Mouse (Mus musculus) liver, adult 2 months (tissue): ENCODE results near the gene Zfp758. TPM values are rescaled to one million over a fixed set of nuclear protein-coding genes. Genes with fewer than 3 reads are reported as not detected.
"Not testable (repeated sequence)": the region's sequence is repeated elsewhere in the genome, so short reads cannot be mapped to it uniquely, and the experiment has no call there.

Experiments
- DNase-seq: peaks from one replicate; pipeline ENCODE4 v3.0.0-alpha.2; 2011; ENCODE audit warnings: low read depth, low spot score; ENCODE audit errors: extremely low read depth
- H3K27ac ChIP-seq: fragments of 200-500 bp; replicated peaks from 2 replicates; pipeline ENCODE4 v1.5.1; 2012; ENCODE audit warnings: low read depth, mild to moderate bottlenecking, control low read depth, inconsistent platforms, low read length; ENCODE audit not compliant: insufficient read depth
- H3K27me3 ChIP-seq: fragments of 200-500 bp; 2 replicates; pipeline ENCODE4 v1.6.1; 2012; ENCODE audit warnings: mild to moderate bottlenecking, moderate library complexity, low read length, inconsistent platforms; ENCODE audit not compliant: control insufficient read depth, insufficient read depth
- H3K36me3 ChIP-seq: fragments of 200-500 bp; 2 replicates; pipeline ENCODE4 v1.6.1; 2012; ENCODE audit warnings: low read length, inconsistent platforms; ENCODE audit not compliant: control insufficient read depth, insufficient read depth
- H3K4me1 ChIP-seq: fragments of 200-500 bp; 2 replicates; pipeline ENCODE4 v1.6.1; 2011; ENCODE audit warnings: low read length; ENCODE audit not compliant: control insufficient read depth, insufficient read depth
- H3K4me3 ChIP-seq: fragments of 200-500 bp; 2 replicates; pipeline ENCODE4 v1.5.1; 2011; ENCODE audit warnings: low read depth, mild to moderate bottlenecking, control low read depth, low read length, moderate library complexity; ENCODE audit not compliant: insufficient read depth
- H3K79me2 ChIP-seq: fragments of 200-500 bp; 2 replicates; pipeline ENCODE4 v1.6.1; 2012; ENCODE audit warnings: inconsistent platforms, mild to moderate bottlenecking, low read length, moderate library complexity; ENCODE audit not compliant: control insufficient read depth, insufficient read depth
- H3K9ac ChIP-seq: fragments of 200-500 bp; 2 replicates; pipeline ENCODE4 v1.6.1; 2012; ENCODE audit warnings: low read depth, mild to moderate bottlenecking, control low read depth, inconsistent platforms, low read length
- CTCF ChIP-seq: fragments of 200-500 bp; IDR thresholded peaks from 2 replicates; pipeline ENCODE4 v1.5.1; 2011; ENCODE audit warnings: low read depth, low read length, control low read depth
- POLR2A ChIP-seq: fragments of 200-500 bp; IDR thresholded peaks from 2 replicates; pipeline ENCODE4 v1.6.1; 2011; ENCODE audit warnings: low read length, control low read depth; ENCODE audit not compliant: insufficient read depth; ENCODE audit errors: extremely low read depth
- WGBS: fragments of 180-500 bp; shearing (Covaris S2); methylation state at CpG from one replicate; pipeline ENCODE4 v1.1.7; 2018; 5-methylcytosine and 5-hydroxymethylcytosine counted together
- polyA plus RNA-seq: library from polyadenylated mRNA; depleted of rRNA; stranded (reverse); fragments of >200 nt; gene quantifications from 2 replicates; pipeline ENCODE4 v1.2.3, GENCODE M21; 2012; rRNA removed
- total RNA-seq: library from RNA; depleted of rRNA; stranded (reverse); fragments of >200 nt; gene quantifications from 2 replicates; pipeline ENCODE4 v1.2.3, GENCODE M21; 2014; rRNA removed

Zfp758 gene
- total RNA-seq: 5.2 and 6.9 TPM in 2 replicates
- 0.44 and 0.46 TPM in 2 replicates for polyA plus RNA-seq

DNA sequence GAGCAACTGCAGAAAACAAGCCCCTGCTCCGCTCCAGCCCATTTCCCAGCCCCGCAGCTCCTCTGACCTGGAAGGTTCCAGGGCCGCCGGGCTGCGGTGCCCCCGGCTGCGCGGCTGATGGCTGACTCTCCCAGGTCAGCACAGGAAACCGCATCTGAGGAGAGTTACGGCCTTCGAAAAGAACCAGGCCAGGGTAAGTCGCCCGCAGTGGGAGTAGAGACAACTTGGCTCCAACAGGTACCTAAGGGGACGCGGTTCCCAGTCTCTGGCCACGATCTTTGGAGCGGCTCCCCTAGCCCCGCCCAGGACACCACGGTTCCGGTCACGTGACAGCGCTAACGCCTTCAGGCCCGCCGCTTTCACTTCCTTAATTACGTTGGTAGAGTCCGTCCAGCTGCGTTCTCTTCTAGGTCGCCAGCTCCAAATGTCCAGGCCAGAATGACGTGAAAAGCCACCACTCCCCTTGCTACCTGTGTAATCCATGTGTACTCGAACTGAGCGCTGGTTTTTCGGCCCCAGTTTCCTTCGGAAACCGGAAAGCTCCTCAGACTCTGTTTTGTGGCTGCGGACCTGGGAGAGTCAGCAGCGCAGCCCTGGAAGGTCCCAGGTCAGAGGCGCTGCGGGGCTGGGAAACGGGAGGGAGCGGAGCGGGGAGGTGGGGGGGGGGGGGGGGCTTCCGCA lies at the start of gene Zfp758, which contains the start of gene Zfp944:
Zfp758 (plus strand) TSS at position 353 of the 681 bp plus-strand sequence.
Zfp944 (minus strand) TSS at position 300 of the 681 bp plus-strand sequence.
- Histone ChIP-seq H3K9ac (peak within 1 kb of the TSS; percentile 94), H3K4me3 (peak within 1 kb of the TSS; percentile 75), H3K27ac (peak within 1 kb of the TSS; percentile 93)
- DNase-seq: peak; percentile 70
- WGBS: under 1% methylated on average over 34 of the region's 43 CpGs
- H3K27me3 ChIP-seq, H3K36me3 ChIP-seq, H3K79me2 ChIP-seq, H3K4me1 ChIP-seq: not testable (repeated sequence)

DNA sequence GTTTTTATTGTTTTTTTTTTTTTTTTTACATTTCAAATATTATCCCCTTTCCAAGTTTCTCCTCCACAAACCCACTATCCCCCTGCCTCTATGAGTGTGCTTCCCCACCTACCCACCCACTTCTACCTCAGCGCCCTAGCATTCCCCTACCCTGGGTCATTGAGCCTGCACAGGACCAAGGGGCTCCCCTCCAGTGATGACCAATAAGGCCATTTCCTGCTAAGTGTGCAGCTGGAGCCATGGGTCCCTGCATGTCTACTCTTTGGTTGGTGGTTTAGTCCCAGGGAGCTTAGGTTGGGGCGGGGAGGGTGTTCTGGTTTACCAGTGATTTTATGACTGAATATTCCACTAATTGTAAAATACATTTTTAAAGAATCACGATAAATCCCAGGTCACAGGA lies 47.0 kb upstream of the Zfp758 start:
- Histone ChIP-seq H3K9ac (peak overlapping the region; percentile 52), H3K4me3 (peak overlapping the region; percentile 68), H3K27ac (peak overlapping the region; percentile 60)
- not testable (repeated sequence) for DNase-seq, H3K27me3 ChIP-seq, H3K36me3 ChIP-seq, H3K4me1 ChIP-seq, H3K79me2 ChIP-seq
- 0% methylated on average over 3 of the region's 3 CpGs for WGBS

DNA sequence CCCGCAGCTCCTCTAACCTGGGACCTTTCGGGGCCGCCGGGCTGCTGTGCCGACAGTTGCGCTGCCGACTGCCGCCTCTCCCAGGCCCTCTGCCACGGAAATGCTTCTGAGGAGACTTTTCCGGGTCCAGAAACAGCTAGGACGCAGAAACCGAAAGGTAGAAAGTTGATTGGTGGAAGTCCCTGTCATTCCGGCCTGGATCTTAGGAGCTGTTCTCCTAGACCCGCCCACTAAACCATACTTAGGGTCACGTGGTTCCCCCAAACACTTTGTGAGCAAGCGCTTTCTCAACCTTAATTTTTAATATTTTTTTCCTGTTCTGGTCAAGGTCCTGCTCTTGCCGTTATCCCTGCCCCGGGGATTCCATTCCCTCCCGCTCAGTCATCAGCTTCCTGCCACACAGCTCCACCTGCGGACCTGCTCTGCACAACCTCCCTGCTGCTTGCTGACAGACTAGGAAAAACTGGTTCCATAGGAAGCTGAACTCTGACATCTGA lies 46.5 kb upstream of the Zfp758 start, which contains the start of gene CT030661.1:
CT030661.1 (minus strand) TSS at position 108 of the 497 bp plus-strand sequence.
- H3K27ac ChIP-seq: peak within 1 kb of the TSS; percentile 67
- not testable (repeated sequence) for H3K4me1 ChIP-seq, H3K79me2 ChIP-seq, H3K27me3 ChIP-seq, H3K36me3 ChIP-seq
- WGBS: under 1% methylated on average over 20 of the region's 20 CpGs
- peak; percentile 63; the same call in 1 of the 2 replicates for TF ChIP-seq POLR2A
- DNase-seq: peak; percentile 98
- peak within 1 kb of the TSS; percentile 72 for H3K9ac ChIP-seq
- H3K4me3 ChIP-seq: peak within 1 kb of the TSS; percentile 68

DNA sequence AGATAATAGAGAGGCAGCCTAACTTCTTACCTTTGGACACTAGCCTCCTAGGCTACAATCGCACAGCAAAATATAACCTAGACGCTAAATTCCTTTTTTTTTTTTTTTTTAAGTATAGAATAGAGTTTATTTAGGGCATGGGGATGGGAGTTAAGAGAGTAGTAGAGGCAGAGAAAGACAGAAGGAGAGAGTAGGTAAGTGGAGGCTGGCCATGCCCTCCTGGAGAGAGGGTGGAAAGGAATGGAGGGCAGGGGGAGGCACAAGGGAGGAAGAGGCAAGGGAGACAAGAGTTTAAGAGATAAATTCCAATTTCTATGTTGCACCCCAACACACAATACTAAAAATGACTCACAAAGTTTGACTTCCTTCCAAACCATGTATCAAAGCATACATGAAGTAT lies 46.0 kb upstream of the Zfp758 start:
- H3K9ac ChIP-seq: peak overlapping the region; percentile 72; the same call in 1 of the 2 replicates

DNA sequence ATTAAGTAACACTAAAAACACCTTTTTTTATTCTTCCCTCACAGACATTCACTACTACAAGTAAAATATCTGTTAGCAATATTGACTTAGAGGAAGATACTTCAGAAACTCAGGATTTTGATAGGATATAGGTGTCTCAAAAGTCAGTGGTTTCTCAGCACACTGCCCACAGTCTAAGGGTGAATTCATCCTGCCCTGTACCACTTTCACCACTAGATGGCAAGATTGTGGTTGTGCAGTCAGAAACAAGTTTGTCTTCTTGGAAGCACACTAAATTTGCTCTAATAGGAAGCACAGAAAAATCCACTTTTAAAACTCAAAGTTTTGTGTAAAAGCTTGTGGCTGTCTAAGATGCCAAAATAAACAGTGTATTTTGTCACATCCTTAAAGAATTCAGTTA lies 8.5 kb upstream of the Zfp758 start:
- no peak for TF ChIP-seq POLR2A
- peak; percentile 28; the same call in 1 of the 2 replicates for TF ChIP-seq CTCF
- Histone ChIP-seq H3K27ac (no peak overlapping the region), H3K4me1 (no peaks in the 10 kb centered on the region), H3K9ac (no peak overlapping the region), H3K36me3 (peaks cover 17% of the 10 kb centered on the region), H3K27me3 (no peaks in the 10 kb centered on the region), H3K79me2 (peaks cover 4% of the 10 kb centered on the region; the same call in 1 of the 2 replicates), H3K4me3 (no peak overlapping the region)
- peak; percentile 51 for DNase-seq

More for the DNA sequence above, 46.0 kb upstream of the Zfp758 start:
- 6% methylated on average over 2 of the region's 2 CpGs for WGBS
- H3K27me3 ChIP-seq, H3K4me1 ChIP-seq, DNase-seq, H3K79me2 ChIP-seq, H3K27ac ChIP-seq, H3K36me3 ChIP-seq: not testable (repeated sequence)
- peak overlapping the region; percentile 68 for H3K4me3 ChIP-seq

DNA sequence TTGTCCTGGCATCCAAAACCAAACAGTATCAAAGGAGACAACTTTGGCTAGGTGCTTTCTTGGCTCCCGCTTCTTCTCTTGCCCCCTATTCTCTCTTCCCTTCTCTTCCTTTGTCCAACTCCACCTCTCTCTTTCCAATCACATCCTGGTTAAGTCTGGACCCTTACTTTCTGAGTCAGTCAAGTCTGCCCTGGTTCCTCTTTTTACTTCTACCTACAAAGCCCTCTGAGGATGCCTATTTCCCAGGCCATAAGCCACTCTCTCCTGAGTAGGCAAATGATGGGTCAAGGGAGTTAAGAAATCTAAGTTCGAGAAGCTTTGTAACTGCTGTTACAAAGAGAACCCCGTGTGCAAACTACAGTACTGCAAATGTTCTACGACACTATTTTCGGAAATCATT lies 681 bp upstream of the Zfp758 start:
- Histone ChIP-seq H3K4me3 (peak overlapping the region; percentile 73), H3K27ac (no peak overlapping the region), H3K4me1 (peaks cover 3% of the 10 kb centered on the region; the same call in 1 of the 2 replicates), H3K36me3 (peaks cover 4% of the 10 kb centered on the region; the same call in 1 of the 2 replicates), H3K27me3 (no peaks in the 10 kb centered on the region), H3K9ac (peak overlapping the region; percentile 53), H3K79me2 (peaks cover 6% of the 10 kb centered on the region; the same call in 1 of the 2 replicates)
- DNase-seq: peak; percentile 9
- WGBS: 19% methylated on average over 5 of the region's 5 CpGs
- TF ChIP-seq CTCF: no peak
